Mouse (Mus musculus) CD8-positive naive resting alpha-beta T cell, adult 2 months (primary cell): ENCODE results near the gene Pkp3.

Experiments
- DNase-seq, 2 experiments: peaks; one replicate each; pipeline ENCODE4 v3.0.0; 2022; ENCODE audit warnings: low read depth in 2 of 2, low spot score in 2 of 2

Gene Pkp3

DNA sequence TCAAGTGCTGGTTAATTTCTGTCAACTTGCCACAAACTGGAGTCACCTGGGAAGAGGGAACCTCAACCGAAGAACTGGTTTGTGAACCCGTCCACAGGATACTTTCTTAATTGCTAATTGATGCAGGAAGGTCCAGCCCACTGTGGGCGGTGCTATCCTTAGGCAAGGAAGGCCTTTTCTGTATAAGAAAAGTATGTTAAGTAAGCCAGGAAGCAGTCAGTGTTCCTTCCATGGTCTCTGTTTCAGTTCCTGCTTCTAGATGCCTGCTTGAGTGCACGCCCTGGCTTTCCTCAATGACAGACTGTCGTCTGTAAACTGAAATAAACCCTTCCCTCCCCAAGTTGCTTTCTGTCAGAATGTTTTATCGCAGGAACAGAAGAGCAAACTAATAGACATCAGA, 21.0 kb upstream of the Pkp3 start:
- DNase-seq: no peak

DNA sequence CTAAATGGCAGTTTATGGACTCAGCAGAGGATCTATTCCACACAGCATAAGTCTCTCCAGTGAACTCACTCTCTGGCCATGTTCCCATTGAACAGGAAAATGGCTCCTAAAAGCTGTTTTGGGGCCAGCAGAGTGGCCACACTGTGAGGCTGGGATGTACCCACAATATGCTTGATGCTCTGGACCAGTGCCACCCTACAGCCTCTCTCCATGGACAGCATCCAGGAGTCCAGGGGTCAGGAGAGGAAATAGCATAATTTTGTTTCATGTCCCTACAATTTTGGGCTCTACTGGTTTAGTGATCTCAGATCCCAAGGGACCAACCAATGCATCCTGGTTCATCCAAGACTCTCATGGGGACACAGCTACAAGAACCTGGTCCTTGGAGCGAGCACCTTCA, 20.5 kb upstream of the Pkp3 start:
- DNase-seq: no peak

DNA sequence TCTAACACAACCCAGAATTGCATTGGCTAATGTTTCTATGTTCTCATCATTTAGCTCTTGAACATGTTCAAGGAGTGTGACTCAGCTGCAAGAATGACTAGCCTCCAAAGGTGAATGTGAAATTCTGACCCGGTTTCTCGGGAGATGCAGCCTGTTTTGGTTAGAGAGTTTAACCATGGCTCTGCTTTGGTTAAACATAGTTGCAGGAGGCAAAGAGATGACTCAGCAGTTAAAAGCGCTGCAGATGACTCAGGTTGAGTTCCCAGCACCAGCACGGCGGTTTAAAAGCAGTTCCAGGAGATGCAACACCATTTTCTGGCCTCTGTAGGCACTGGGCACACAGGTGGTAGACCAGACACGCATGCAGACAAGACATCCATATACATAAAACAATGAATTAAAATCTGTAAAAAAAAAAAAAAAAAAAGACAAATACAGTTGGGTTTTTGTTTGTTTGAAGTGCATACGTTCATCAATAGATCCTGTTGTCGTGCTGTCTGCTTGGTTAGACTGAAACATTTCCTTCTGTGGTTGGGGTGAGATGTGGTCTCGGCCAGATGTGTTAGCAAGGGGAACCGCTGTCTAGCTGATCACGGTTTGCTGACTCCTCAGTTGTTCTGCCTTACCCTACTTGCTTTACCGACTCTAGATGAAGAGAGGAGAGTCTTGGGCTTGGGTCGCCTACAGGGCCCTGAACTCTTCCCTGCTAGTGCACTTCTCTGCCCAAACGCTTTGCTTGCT, 19.2 kb upstream of the Pkp3 start:
- peak in 1 of 2 experiments; percentile 38 for DNase-seq

DNA sequence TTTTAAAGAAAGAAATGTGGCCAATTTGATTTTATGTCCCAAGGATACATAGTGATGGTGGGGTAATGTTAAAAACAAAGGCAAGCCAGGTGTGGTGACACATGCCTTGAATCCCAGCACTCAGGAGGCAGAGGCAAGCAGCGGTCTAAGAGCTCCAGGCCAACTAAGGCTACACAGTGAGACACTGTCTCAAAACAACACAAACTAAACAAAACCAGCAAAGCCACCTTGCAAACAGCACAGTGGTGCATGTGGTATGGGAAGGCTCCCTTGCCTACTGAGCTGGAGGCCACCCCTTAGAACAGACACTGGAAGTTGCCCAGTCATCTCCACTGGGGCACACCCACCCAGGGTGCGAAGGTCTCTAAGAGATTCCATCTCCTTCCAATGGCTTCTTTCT, 18.1 kb upstream of the Pkp3 start:
- DNase-seq: no peak

DNA sequence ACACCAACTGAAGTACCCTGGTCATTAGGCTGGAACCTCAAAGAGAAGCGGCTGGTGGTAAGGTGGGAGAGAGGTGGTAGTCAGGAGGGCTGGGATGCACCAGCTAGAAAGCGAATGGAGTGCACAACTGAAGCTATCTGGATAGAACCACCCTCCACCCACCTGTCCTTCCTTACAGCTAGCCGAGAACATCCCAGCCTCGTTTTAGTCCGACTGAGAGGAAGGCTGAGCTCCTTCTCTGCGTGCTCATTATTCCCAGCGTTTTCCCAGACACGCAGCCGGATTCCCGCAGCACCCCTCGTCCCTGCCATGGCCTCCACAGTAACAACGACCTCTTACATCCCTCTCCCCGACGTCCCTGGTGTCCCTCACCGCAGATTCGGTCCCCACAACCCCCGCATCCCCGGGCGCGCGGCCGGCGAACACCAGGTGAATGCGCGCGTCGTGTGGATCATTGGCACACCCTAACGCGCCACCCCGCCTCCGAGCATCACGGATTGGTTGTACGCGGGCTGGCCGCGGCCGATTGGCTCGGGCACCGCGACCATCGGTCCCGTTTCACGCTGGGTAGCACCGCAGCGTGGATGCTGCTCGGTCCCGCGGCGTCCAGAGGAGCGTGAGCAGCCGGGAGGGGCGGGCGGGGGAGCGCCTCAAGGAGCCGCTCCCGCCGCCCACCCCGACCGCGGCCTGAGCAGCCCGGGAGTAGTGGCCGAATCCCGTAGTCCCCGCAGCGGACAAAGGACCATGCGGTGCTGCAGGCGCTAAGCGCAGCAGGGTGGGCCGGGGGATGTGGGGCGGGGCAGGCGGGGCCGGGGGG, 17.4 kb upstream of the Pkp3 start, which contains the start of gene B4galnt4:
Gene B4galnt4 (plus strand): TSS at position 679 of the 817 bp plus-strand sequence.
- no peak for DNase-seq

DNA sequence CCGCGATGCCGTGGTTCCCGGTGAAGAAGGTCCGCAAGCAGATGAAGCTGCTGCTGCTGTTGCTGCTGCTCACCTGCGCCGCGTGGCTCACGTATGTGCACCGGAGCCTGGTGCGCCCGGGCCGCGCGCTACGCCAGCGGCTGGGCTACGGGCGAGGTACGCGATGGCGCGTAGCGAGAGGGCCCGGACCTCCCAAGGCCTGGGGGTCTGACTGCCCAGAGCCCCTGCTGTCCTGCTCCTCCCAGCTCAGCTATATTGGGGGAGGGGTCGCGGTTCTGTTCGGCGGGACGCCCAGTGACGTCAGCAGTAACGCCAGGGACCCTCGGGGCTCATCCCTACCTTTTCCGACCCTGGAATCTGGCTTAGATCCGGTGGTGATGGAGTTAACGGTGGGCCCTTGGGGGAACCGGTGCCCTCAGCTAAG, 16.7 kb upstream of the Pkp3 start:
- DNase-seq: no peak

DNA sequence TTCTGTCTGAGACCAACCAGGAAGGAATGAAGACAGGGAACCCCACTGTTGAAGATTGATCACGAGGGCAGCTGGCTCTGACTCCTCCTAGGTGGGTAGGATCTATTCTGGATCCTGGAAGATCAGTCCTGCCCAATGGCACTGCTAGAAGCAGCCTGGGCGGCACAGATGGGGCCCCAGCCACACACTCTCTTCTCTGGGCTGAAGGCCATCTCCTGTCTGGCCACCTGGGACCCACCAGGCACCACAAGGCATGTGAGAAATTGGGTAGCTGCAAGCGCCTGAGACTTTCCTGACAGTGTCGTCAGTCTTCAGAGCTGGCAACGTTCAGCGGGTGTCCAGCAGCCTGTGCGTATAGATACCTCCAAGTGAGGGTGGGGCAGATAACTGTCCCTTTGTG, 15.5 kb upstream of the Pkp3 start:
- DNase-seq: no peak

DNA sequence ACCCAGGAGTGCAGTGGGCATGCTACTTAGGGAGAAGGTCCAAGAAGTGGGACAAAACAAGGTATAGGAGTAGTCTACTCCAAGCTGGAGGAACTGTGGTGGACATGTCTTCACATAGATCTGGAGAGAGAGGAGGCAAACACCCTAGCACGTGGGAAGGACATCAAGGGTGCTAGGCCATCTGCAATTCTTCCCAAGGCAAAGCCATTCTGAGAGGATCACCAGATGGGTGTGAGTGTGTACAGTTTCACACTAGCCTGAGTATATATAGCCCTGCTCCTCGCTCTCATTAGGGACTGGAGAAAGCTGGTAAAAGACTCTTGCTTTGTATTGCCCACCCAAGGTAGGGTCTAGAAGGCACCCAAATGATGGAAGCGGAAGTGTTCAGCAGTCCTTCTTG, 14.7 kb upstream of the Pkp3 start:
- DNase-seq: no peak

DNA sequence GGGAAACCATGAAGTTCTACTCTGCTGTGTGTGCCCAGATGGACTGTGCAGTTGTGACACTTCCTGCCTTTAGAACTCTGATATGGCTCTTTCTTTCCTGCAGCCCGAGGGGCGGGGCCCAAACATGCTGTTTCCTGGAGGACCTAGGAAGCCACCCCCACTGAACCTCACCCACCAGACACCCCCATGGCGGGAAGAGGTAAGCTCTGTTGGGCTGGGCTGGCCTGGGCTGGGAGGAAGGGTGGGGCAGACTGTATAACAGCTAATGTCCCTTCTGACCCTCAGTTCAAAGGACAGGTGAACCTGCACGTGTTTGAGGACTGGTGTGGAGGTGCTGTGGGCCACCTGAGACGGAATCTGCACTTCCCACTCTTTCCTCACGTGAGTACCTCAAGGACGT, 13.8 kb upstream of the Pkp3 start:
- DNase-seq: peak in 1 of 2 experiments; percentile 40

DNA sequence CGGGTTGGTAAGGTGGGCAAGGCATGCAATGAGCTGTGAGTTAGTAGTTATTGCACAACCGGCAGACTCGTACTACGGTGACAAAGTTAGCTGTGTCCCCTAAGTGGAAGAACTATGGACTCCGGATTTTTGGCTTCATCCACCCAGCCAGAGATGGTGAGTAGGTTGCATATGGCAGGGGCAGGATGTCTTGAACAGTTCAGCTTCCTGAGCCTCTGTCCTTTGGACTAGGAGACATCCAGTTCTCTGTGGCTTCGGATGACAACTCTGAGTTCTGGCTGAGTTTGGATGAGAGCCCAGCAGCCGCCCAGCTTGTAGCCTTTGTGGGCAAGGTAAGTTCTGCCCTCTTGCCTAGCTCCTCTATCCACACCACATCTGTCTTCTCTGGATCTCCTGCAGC, 13.4 kb upstream of the Pkp3 start:
- no peak for DNase-seq

DNA sequence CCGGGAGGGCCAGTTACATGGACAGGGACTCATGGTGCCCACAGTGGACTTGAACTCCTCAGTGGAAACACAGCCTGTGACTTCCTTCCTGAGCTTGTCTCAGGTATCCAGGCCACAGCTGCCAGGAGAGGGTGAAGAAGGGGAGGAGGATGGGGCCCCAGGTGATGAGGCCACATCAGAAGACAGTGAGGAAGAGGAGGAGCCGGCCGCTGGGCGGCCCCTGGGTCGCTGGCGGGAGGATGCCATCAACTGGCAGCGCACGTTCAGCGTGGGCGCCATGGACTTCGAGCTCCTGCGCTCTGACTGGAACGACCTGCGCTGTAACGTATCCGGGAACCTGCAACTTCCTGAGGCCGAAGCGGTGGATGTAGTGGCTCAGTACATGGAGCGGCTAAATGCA, 9.7 kb upstream of the Pkp3 start:
- no peak for DNase-seq

DNA sequence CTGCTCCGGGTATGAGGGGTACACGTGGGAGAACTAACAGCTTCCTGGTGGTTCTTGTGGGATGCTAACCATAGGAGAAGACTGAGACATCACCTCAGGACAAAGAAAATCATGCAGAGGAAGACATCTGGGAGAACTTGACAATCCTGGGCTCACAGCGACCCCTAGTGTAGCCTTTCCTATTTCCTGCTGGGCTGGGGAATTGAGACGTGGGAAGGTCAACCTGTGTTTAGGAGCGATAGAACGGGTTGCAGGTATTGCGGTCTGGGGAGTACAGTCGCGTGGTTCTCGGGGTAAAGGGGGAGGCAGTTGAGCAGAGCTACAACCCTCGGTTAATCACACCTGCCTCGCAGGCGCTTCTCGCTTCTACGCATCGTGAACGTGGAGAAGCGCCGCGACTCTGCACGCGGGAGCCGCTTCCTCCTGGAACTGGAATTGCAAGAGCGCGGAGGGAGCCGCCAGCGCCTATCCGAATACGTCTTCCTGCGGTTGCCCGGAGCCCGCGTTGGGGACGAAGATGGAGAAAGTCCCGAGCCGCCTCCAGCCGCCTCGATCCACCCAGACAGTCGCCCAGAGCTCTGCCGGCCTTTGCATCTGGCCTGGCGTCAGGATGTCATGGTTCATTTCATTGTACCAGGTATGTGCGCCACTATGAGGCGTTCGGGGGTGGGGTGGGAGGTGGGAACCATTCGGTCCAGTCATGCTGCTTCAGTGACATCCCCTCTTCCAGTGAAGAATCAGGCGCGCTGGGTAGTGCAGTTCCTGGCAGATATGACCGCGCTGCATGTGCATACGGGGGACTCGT, 7.8 kb upstream of the Pkp3 start:
- peak; percentile 56 to 70 for DNase-seq

DNA sequence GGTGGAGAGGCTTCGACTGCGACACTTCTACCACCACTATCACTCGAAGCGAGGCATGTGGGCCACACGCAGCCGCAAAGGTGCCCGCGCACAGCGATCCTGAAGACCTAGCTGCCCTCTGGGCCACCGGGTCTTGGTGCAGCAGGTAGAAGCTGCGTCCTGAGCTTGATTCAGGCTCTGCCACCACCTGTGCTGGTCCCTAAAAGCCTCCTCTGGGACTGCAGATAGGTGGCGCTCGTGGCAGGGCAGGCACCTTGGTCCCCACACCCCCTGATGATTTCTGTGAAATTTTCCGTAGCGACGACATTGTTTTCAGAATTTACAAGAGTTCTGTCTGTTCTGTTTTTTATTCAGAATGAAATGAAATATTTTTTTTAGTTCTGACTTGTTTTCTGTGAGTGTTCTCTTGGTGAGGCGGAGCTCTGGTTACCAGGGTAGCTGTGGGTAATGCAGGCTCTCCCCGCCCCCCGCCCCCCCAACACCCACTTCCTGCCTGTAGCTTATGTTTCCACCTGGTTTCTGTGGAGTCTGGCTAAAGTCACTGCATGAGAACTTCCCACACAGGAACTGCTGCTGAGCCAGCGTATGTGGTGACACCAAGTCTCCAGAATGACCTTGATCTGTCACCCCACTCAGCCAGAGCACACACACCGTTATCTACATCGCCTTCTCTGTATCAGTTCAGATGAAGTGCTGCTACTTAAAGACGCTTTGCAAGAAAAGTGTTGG, 5.8 kb upstream of the Pkp3 start:
- peak; percentile 68 to 76 for DNase-seq

DNA sequence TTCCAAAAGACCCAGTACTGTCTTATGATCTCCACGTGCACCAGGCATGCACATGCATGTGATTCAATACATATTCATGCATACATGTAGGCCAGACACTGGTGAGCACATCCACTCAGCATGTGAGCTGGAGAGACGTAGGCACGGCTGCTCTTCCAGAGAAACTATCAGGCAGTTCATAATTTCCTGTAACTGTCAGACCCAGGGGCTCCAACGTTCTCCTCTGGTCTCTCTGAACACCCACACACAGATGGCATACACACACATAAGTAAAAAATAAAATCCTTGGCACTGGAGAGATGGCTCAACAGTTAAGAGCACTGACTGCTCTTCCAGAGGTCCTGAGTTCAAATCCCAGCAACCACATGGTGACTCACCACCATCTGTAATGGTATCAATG, 4.2 kb upstream of the Pkp3 start:
- no peak for DNase-seq

DNA sequence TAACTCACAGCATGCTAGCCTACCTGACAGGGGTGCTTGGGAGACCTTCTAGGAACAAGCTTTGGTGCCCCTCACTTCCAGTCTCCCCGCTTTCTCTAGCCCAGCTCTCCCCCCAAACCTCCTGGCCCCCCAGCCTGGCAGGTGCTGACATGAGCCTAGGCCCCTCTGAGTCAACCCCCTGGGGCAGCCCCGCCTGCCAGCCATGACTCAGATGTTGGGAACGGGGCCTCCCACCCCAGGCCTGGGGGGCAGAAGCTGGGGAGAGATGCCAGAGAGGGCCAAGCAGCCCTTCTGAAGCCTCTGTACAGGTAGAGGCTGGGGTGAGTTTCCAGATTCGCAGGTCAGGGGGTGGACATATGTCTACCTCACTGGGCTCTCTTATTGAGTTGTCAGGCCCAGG, 858 bp downstream of the Pkp3 start:
- no peak for DNase-seq

DNA sequence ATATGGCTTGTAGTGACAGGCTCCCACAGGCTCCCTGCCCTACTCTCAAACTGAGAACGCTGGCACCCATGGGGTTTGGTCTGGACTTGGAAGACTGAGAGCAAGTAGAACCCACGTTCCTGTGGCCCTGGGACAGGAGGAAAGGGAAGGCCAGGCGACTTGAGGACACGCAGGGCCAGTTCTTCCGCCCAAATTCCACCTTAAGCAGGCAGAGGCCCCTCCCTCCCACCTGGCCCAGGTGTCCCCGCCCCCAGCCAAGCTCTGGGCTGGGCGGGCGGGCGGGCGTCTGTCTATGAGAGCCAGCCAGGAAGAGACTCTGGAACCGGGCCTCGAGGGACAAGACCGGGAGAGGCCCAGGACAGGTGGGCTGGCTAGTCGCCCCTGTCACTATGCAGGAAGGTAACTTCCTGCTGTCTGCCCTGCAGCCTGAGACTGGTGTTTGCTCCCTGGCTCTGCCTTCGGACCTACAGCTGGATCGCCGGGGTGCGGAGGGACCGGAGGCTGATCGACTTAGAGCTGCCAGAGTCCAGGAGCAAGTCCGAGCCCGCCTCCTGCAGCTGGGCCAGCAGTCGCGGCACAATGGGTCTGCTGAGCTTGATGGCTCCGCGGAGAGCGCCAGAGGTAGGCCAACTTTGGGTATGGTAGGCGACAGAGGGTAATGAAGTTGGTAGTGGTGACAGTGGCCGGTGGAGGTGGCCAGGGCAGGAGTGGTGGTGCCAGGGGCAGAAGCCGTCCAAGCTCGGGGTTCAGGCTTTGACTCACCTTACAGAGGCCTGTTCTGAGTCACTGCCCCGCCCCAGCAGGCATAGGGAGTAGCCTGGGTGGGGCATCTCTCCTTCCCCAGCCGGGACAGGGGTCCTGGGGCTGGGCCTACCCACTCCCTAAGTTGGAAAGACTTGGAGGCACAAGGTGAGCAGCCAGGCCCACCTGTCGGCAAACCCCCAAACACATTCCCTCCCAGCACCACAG, 1.7 kb downstream of the Pkp3 start:
- no peak for DNase-seq

DNA sequence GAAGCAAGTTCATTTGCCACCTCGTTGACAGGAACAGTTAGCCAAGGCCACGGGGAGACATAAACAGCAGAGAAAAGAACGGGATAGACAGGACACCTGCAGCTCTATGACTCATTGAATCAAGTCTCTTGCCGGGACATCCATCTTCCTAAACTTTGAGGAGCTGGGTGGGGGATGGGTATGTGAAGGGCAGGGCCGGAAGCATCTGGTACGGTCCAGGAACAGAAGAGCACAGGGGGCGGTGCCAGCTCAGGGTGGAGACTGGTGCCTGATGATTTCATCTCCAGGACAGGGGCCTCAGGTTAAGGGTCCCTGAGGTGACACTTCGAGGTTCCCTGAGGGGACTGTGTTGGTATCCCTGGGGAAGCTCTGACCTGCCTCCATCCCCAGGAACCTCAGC, 9.9 kb downstream of the Pkp3 start:
- no peak for DNase-seq

DNA sequence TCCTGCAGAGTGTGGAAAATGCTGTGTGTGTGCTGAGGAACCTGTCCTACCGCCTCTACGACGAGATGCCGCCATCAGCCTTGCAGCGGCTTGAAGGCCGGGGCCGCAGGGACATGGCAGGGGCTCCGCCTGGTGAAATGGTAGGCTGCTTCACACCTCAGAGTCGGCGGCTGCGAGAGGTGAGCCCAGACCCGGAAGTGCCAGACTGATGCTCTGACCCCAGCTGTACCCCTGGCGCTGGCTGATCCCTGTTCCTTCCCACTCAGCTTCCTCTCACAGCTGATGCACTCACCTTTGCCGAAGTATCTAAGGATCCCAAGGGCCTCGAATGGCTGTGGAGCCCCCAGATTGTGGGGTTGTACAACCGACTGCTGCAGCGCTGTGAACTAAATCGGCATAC, 10.5 kb downstream of the Pkp3 start:
- DNase-seq: no peak

DNA sequence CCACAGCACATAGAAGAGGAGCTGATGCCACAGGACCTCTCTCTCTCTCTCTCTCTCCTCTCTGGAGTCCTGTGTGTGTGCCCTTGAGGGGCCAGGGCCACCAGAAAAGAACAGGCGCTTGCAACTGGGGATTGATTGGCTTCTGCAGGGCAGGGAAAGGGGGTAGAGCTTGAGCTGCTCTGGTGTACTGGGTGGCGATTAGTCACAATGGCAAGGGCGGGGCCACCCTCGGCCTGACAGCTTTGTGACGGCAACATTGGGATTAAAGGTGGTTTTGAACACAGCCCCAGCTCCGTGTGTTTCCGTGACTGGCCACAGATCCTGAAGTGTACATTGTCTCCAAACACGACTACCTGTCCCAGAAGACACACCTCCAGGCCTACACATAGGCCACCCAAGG, 12.2 kb downstream of the Pkp3 start:
- no peak for DNase-seq
